Mouse (Mus musculus): Measurements from ENCODE around the gene Pde10a. TPM values are rescaled to one million over a fixed set of nuclear protein-coding genes. Genes with fewer than 3 reads are reported as not detected.

The Pde10a gene
- polyA plus RNA-seq, 1 experiment from 2014 or later: 6.2 TPM

- Histone ChIP-seq H3K27me3 (peaks cover 9% of the 10 kb centered on the region; the same call in 1 of the 2 replicates), H3K4me3 (no peak overlapping the region), H3K4me2 (no peak overlapping the region), H3K4me1 (peaks cover 3% of the 10 kb centered on the region; the same call in 1 of the 2 replicates), H3K9me3 (no peaks in the 10 kb centered on the region), H3K27ac (no peak overlapping the region), H3K36me3 (no peaks in the 10 kb centered on the region), H3K9ac (no peak overlapping the region)
- ATAC-seq (ENCODE audit: insufficient number of reproducible peaks, insufficient read depth, low FRiP score, low TSS enrichment, low read depth): no peak
- 92% methylated on average over 4 of the region's 4 CpGs for WGBS
These were observed 109.3 kb downstream of the Pde10a start for GRCm38 (mm10) chr17:8634476-8634875.

GRCm38 (mm10) chr17:8636231-8636630 lies 111.1 kb downstream of the Pde10a start:
- Histone ChIP-seq H3K27me3 (no peaks in the 10 kb centered on the region), H3K27ac (no peak overlapping the region), H3K4me3 (no peak overlapping the region), H3K4me1 (peaks cover 3% of the 10 kb centered on the region; the same call in 1 of the 2 replicates), H3K9me3 (no peaks in the 10 kb centered on the region), H3K9ac (no peak overlapping the region), H3K36me3 (no peaks in the 10 kb centered on the region), H3K4me2 (no peak overlapping the region)
- no peak for ATAC-seq (ENCODE audit: insufficient number of reproducible peaks, insufficient read depth, low FRiP score, low TSS enrichment, low read depth)
- WGBS: 72% methylated on average over 3 of the region's 3 CpGs

GRCm38 (mm10) chr17:8636691-8637090 lies 111.5 kb downstream of the Pde10a start:
- Histone ChIP-seq H3K4me2 (no peak overlapping the region), H3K27me3 (no peaks in the 10 kb centered on the region), H3K27ac (no peak overlapping the region), H3K9me3 (no peaks in the 10 kb centered on the region), H3K4me3 (no peak overlapping the region), H3K36me3 (no peaks in the 10 kb centered on the region), H3K9ac (no peak overlapping the region), H3K4me1 (peaks cover 3% of the 10 kb centered on the region; the same call in 1 of the 2 replicates)
- 76% methylated on average over 11 of the region's 11 CpGs for WGBS
- no peak for ATAC-seq (ENCODE audit: insufficient number of reproducible peaks, insufficient read depth, low FRiP score, low TSS enrichment, low read depth)

GRCm38 (mm10) chr17:8637181-8637580 lies 112.0 kb downstream of the Pde10a start:
- Histone ChIP-seq H3K4me3 (no peak overlapping the region), H3K36me3 (no peaks in the 10 kb centered on the region), H3K4me2 (no peak overlapping the region), H3K27me3 (no peaks in the 10 kb centered on the region), H3K9me3 (no peaks in the 10 kb centered on the region), H3K9ac (no peak overlapping the region), H3K27ac (no peak overlapping the region), H3K4me1 (peaks cover 3% of the 10 kb centered on the region; the same call in 1 of the 2 replicates)
- 63% methylated on average over 4 of the region's 4 CpGs for WGBS
- ATAC-seq (ENCODE audit: insufficient number of reproducible peaks, insufficient read depth, low FRiP score, low TSS enrichment, low read depth): no peak

- Histone ChIP-seq H3K4me1 (no peaks in the 10 kb centered on the region), H3K27ac (no peak overlapping the region), H3K4me3 (no peak overlapping the region), H3K27me3 (no peaks in the 10 kb centered on the region), H3K36me3 (no peaks in the 10 kb centered on the region), H3K9ac (no peak overlapping the region), H3K4me2 (no peak overlapping the region), H3K9me3 (no peaks in the 10 kb centered on the region)
- ATAC-seq (ENCODE audit: insufficient number of reproducible peaks, insufficient read depth, low FRiP score, low TSS enrichment, low read depth): no peak
- WGBS: 80% methylated on average over 12 of the region's 12 CpGs
These were observed 114.7 kb downstream of the Pde10a start for GRCm38 (mm10) chr17:8639703-8640380.

- no peak overlapping the region for H3K27ac ChIP-seq
- no peaks in the 10 kb centered on the region for H3K4me1 ChIP-seq
- no peak for ATAC-seq (ENCODE audit: insufficient number of reproducible peaks, insufficient read depth, low FRiP score, low TSS enrichment, low read depth)
- H3K4me3 ChIP-seq: no peak overlapping the region
- H3K4me2 ChIP-seq: no peak overlapping the region
- no peaks in the 10 kb centered on the region for H3K9me3 ChIP-seq
- WGBS: 79% methylated on average over 16 of the region's 16 CpGs
- no peak overlapping the region for H3K9ac ChIP-seq
- H3K36me3 ChIP-seq: no peaks in the 10 kb centered on the region
- H3K27me3 ChIP-seq: no peaks in the 10 kb centered on the region
These were observed 115.7 kb downstream of the Pde10a start for GRCm38 (mm10) chr17:8640741-8641480.

- no peak overlapping the region for H3K9ac ChIP-seq
- H3K4me3 ChIP-seq: no peak overlapping the region
- H3K27ac ChIP-seq: no peak overlapping the region
- H3K27me3 ChIP-seq: no peaks in the 10 kb centered on the region
- no peaks in the 10 kb centered on the region for H3K4me1 ChIP-seq
- 62% methylated on average over 3 of the region's 3 CpGs for WGBS
- H3K4me2 ChIP-seq: no peak overlapping the region
- H3K9me3 ChIP-seq: no peaks in the 10 kb centered on the region
- no peak for ATAC-seq (ENCODE audit: insufficient number of reproducible peaks, insufficient read depth, low FRiP score, low TSS enrichment, low read depth)
- no peaks in the 10 kb centered on the region for H3K36me3 ChIP-seq
These were observed 116.3 kb downstream of the Pde10a start for GRCm38 (mm10) chr17:8641491-8641890.

GRCm38 (mm10) chr17:8642356-8642755 lies 117.2 kb downstream of the Pde10a start:
- no peak overlapping the region for H3K4me2 ChIP-seq
- no peak for ATAC-seq (ENCODE audit: insufficient number of reproducible peaks, insufficient read depth, low FRiP score, low TSS enrichment, low read depth)
- H3K27me3 ChIP-seq: no peaks in the 10 kb centered on the region
- no peaks in the 10 kb centered on the region for H3K9me3 ChIP-seq
- no peak overlapping the region for H3K9ac ChIP-seq
- H3K4me1 ChIP-seq: no peaks in the 10 kb centered on the region
- H3K4me3 ChIP-seq: no peak overlapping the region
- no peak overlapping the region for H3K27ac ChIP-seq
- no peaks in the 10 kb centered on the region for H3K36me3 ChIP-seq
- 68% methylated on average over 3 of the region's 3 CpGs for WGBS

- Histone ChIP-seq H3K27ac (no peak overlapping the region), H3K4me1 (no peaks in the 10 kb centered on the region), H3K4me3 (no peak overlapping the region), H3K9me3 (no peaks in the 10 kb centered on the region), H3K9ac (no peak overlapping the region), H3K36me3 (no peaks in the 10 kb centered on the region), H3K4me2 (no peak overlapping the region), H3K27me3 (no peaks in the 10 kb centered on the region)
- no peak for ATAC-seq (ENCODE audit: insufficient number of reproducible peaks, insufficient read depth, low FRiP score, low TSS enrichment, low read depth)
- 67% methylated on average over 8 of the region's 8 CpGs for WGBS
These were observed 122.2 kb downstream of the Pde10a start for GRCm38 (mm10) chr17:8647372-8647871.

GRCm38 (mm10) chr17:8648310-8648709 lies 123.1 kb downstream of the Pde10a start:
- no peak for ATAC-seq (ENCODE audit: insufficient number of reproducible peaks, insufficient read depth, low FRiP score, low TSS enrichment, low read depth)
- H3K36me3 ChIP-seq: no peaks in the 10 kb centered on the region
- H3K4me2 ChIP-seq: no peak overlapping the region
- H3K4me3 ChIP-seq: no peak overlapping the region
- WGBS: 58% methylated on average over 3 of the region's 3 CpGs
- no peaks in the 10 kb centered on the region for H3K4me1 ChIP-seq
- H3K9ac ChIP-seq: no peak overlapping the region
- H3K9me3 ChIP-seq: no peaks in the 10 kb centered on the region
- H3K27ac ChIP-seq: no peak overlapping the region
- H3K27me3 ChIP-seq: no peaks in the 10 kb centered on the region

GRCm38 (mm10) chr17:8652681-8653262 lies 127.6 kb downstream of the Pde10a start:
- ATAC-seq (ENCODE audit: insufficient number of reproducible peaks, insufficient read depth, low FRiP score, low TSS enrichment, low read depth): no peak
- 88% methylated on average over 3 of the region's 3 CpGs for WGBS
- no peaks in the 10 kb centered on the region for H3K4me1 ChIP-seq
- H3K27ac ChIP-seq: no peak overlapping the region
- H3K4me3 ChIP-seq: no peak overlapping the region
- H3K4me2 ChIP-seq: no peak overlapping the region
- H3K9ac ChIP-seq: no peak overlapping the region
- H3K27me3 ChIP-seq: no peaks in the 10 kb centered on the region
- no peaks in the 10 kb centered on the region for H3K36me3 ChIP-seq
- H3K9me3 ChIP-seq: no peaks in the 10 kb centered on the region

Data from embryonic facial prominence, embryonic 13.5 days (tissue).